Mouse (Mus musculus): ENCODE data around the gene Fars2. TPM values are rescaled to one million over a fixed set of nuclear protein-coding genes. Genes with fewer than 3 reads are reported as not detected.

Gene Fars2
- polyA plus RNA-seq, 1 experiment, result 123 TPM

GRCm38 (mm10) chr13:36683581-36683980 lies 566.4 kb downstream of the Fars2 start:
- no peaks in the 10 kb centered on the region for H3K36me3 ChIP-seq (ENCODE audit: control insufficient read depth, insufficient read depth, low read length)
- TF ChIP-seq POLR2A (IDR thresholded peaks at IDR 0.05; ENCODE audit: control insufficient read depth, low read depth, low read length), result no peak
- TF ChIP-seq CTCF (IDR thresholded peaks at IDR 0.05; ENCODE audit: control insufficient read depth, insufficient read depth, insufficient replicate concordance, low read depth, low read length), result no peak
- H3K4me3 ChIP-seq (ENCODE audit: control insufficient read depth, low read depth, low read length), result no peak overlapping the region
- no peaks in the 10 kb centered on the region for H3K27me3 ChIP-seq (ENCODE audit: control insufficient read depth, insufficient read depth, low read length)
- H3K27ac ChIP-seq (ENCODE audit: control insufficient read depth, insufficient read depth, low read depth, low read length), result no peak overlapping the region
- no peaks in the 10 kb centered on the region for H3K4me1 ChIP-seq (ENCODE audit: control insufficient read depth, insufficient read depth, low read length)

- H3K27me3 ChIP-seq (ENCODE audit: control insufficient read depth, insufficient read depth, low read length), result no peaks in the 10 kb centered on the region
- H3K36me3 ChIP-seq (ENCODE audit: control insufficient read depth, insufficient read depth, low read length), result no peaks in the 10 kb centered on the region
- 0 out of 2 replicates have a peak, but pooled peaks cover 2% of the 10 kb centered on the region for H3K4me1 ChIP-seq (ENCODE audit: control insufficient read depth, insufficient read depth, low read length)
- no peak overlapping the region for H3K27ac ChIP-seq (ENCODE audit: control insufficient read depth, insufficient read depth, low read depth, low read length)
- no peak for TF ChIP-seq CTCF (IDR thresholded peaks at IDR 0.05; ENCODE audit: control insufficient read depth, insufficient read depth, insufficient replicate concordance, low read depth, low read length)
- TF ChIP-seq POLR2A (IDR thresholded peaks at IDR 0.05; ENCODE audit: control insufficient read depth, low read depth, low read length), result no peak
- no peak overlapping the region for H3K4me3 ChIP-seq (ENCODE audit: control insufficient read depth, low read depth, low read length)
Observed at GRCm38 (mm10) chr13:36695516-36696201, 578.4 kb downstream of the Fars2 start.

GRCm38 (mm10) chr13:36696351-36696771 lies 579.1 kb downstream of the Fars2 start:
- H3K27ac ChIP-seq (ENCODE audit: control insufficient read depth, insufficient read depth, low read depth, low read length), result no peak overlapping the region
- no peak overlapping the region for H3K4me3 ChIP-seq (ENCODE audit: control insufficient read depth, low read depth, low read length)
- no peaks in the 10 kb centered on the region for H3K36me3 ChIP-seq (ENCODE audit: control insufficient read depth, insufficient read depth, low read length)
- H3K4me1 ChIP-seq (ENCODE audit: control insufficient read depth, insufficient read depth, low read length), result 0 out of 2 replicates have a peak, but pooled peaks cover 2% of the 10 kb centered on the region
- TF ChIP-seq CTCF (IDR thresholded peaks at IDR 0.05; ENCODE audit: control insufficient read depth, insufficient read depth, insufficient replicate concordance, low read depth, low read length) (no peak), POLR2A (IDR thresholded peaks at IDR 0.05; ENCODE audit: control insufficient read depth, low read depth, low read length) (no peak)
- H3K27me3 ChIP-seq (ENCODE audit: control insufficient read depth, insufficient read depth, low read length), result no peaks in the 10 kb centered on the region

DNA sequence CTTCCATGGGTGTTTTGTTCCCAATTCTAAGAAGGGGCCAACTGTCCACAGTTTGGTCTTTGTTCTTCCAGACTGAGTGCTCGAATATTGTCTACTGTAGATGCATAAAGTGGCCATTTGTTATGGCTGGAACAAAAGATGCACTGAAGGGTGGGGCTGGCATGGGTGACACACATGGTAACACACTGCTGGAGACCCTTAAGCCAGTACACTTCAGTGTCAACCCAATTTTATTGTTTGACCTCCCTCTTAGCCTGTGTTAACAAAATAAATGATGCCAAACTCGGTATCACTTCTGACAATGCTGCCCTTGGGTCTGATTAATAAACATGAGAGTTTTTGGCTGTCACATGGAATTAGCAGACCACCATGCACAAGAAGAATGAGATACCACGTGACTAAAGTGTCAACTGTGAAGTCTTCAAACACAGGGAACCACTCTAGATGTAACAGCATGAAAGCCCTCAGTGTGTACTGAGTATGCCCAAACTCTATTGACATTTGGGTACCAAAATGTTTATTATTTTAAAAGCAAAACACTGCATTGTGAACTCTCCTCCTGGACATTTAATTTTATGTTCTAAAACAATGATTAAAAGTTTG lies 590.0 kb downstream of the Fars2 start:
- no peaks in the 10 kb centered on the region for H3K36me3 ChIP-seq (ENCODE audit: control insufficient read depth, insufficient read depth, low read length)
- H3K27ac ChIP-seq (ENCODE audit: control insufficient read depth, insufficient read depth, low read depth, low read length), result no peak overlapping the region
- H3K4me3 ChIP-seq (ENCODE audit: control insufficient read depth, low read depth, low read length), result no peak overlapping the region
- no peak for TF ChIP-seq CTCF (IDR thresholded peaks at IDR 0.05; ENCODE audit: control insufficient read depth, insufficient read depth, insufficient replicate concordance, low read depth, low read length)
- TF ChIP-seq POLR2A (IDR thresholded peaks at IDR 0.05; ENCODE audit: control insufficient read depth, low read depth, low read length), result no peak
- no peaks in the 10 kb centered on the region for H3K4me1 ChIP-seq (ENCODE audit: control insufficient read depth, insufficient read depth, low read length)
- no peaks in the 10 kb centered on the region for H3K27me3 ChIP-seq (ENCODE audit: control insufficient read depth, insufficient read depth, low read length)

- Histone ChIP-seq H3K4me1 (ENCODE audit: control insufficient read depth, insufficient read depth, low read length) (no peaks in the 10 kb centered on the region), H3K27ac (ENCODE audit: control insufficient read depth, insufficient read depth, low read depth, low read length) (no peak overlapping the region; the same call in 1 of the 2 replicates), H3K4me3 (ENCODE audit: control insufficient read depth, low read depth, low read length) (peak overlapping the region; percentile 36; the same call in 1 of the 2 replicates), H3K27me3 (ENCODE audit: control insufficient read depth, insufficient read depth, low read length) (no peaks in the 10 kb centered on the region), H3K36me3 (ENCODE audit: control insufficient read depth, insufficient read depth, low read length) (no peaks in the 10 kb centered on the region)
- TF ChIP-seq CTCF (IDR thresholded peaks at IDR 0.05; ENCODE audit: control insufficient read depth, insufficient read depth, insufficient replicate concordance, low read depth, low read length) (no peak), POLR2A (IDR thresholded peaks at IDR 0.05; ENCODE audit: control insufficient read depth, low read depth, low read length) (no peak)
Observed at GRCm38 (mm10) chr13:36714101-36714500, 596.9 kb downstream of the Fars2 start.

DNA sequence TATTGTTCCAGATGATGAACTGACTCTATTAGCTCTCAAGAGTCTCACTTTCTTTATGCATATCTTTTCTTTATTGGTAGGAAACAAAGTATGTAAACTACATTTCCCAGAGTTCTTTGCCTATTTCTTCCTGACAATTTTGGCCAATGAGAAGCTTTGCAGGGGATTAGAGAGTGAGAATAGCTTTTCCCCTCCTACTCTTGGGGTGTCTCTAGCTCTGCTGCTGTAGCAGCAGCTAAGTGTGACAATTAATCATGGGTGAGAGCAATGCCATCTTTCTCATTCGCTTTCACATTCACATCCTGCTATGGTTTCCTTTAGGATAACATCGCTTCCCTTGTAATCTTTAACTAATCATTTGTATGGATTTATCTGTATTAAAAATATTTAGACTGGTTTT lies 599.5 kb downstream of the Fars2 start:
- Histone ChIP-seq H3K36me3 (ENCODE audit: control insufficient read depth, insufficient read depth, low read length) (no peaks in the 10 kb centered on the region), H3K27ac (ENCODE audit: control insufficient read depth, insufficient read depth, low read depth, low read length) (no peak overlapping the region)
- no peak for TF ChIP-seq POLR2A (IDR thresholded peaks at IDR 0.05; ENCODE audit: control insufficient read depth, low read depth, low read length)
- no peak for TF ChIP-seq CTCF (IDR thresholded peaks at IDR 0.05; ENCODE audit: control insufficient read depth, insufficient read depth, insufficient replicate concordance, low read depth, low read length)

GRCm38 (mm10) chr13:36717376-36717775 lies 600.2 kb downstream of the Fars2 start:
- H3K4me1 ChIP-seq (ENCODE audit: control insufficient read depth, insufficient read depth, low read length), result no peaks in the 10 kb centered on the region
- no peak for TF ChIP-seq POLR2A (IDR thresholded peaks at IDR 0.05; ENCODE audit: control insufficient read depth, low read depth, low read length)
- no peak for TF ChIP-seq CTCF (IDR thresholded peaks at IDR 0.05; ENCODE audit: control insufficient read depth, insufficient read depth, insufficient replicate concordance, low read depth, low read length)
- no peak overlapping the region for H3K4me3 ChIP-seq (ENCODE audit: control insufficient read depth, low read depth, low read length)
- H3K36me3 ChIP-seq (ENCODE audit: control insufficient read depth, insufficient read depth, low read length), result no peaks in the 10 kb centered on the region
- no peak overlapping the region for H3K27ac ChIP-seq (ENCODE audit: control insufficient read depth, insufficient read depth, low read depth, low read length)
- H3K27me3 ChIP-seq (ENCODE audit: control insufficient read depth, insufficient read depth, low read length), result no peaks in the 10 kb centered on the region

More for the DNA sequence above, 599.5 kb downstream of the Fars2 start:
- Histone ChIP-seq H3K27me3 (ENCODE audit: control insufficient read depth, insufficient read depth, low read length) (no peaks in the 10 kb centered on the region), H3K4me1 (ENCODE audit: control insufficient read depth, insufficient read depth, low read length) (no peaks in the 10 kb centered on the region), H3K4me3 (ENCODE audit: control insufficient read depth, low read depth, low read length) (no peak overlapping the region)

All from testis, adult 2 months (tissue).